Mouse (Mus musculus) yolk sac, embryonic 10.5 days (tissue): Measurements from ENCODE around the gene Rab3gap1.
"Not testable (repeated sequence)": the region's sequence is repeated elsewhere in the genome, so short reads cannot be mapped to it uniquely, and the experiment has no call there.

Source experiments
- DNase-seq: peaks from one replicate; pipeline ENCODE4 v3.0.0-alpha.2; 2017; ENCODE audit warnings: low spot score

Rab3gap1 gene

GRCm38 (mm10) chr1:127915802-127916201, 47.2 kb downstream of the Rab3gap1 start:
- no peak for DNase-seq

DNA sequence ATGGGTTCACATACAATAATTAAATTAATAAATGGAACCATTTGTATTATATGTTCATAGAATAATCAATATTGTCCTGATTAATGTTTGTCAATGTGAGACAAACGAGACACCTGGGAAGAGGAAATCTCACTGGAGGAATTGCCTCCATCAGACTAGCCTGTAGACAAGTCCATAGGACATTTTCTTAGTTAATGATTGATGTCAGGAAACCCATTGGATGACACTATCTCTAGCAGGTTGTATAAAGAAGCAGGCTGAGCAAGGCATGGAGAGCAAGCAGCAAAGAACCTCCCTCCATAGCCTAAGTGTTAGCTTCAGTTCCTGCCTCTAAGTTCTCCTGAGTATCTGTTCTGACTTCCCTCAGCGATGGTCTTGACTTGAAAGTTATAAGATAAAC, 64.8 kb downstream of the Rab3gap1 start:
- no peak for DNase-seq

DNA sequence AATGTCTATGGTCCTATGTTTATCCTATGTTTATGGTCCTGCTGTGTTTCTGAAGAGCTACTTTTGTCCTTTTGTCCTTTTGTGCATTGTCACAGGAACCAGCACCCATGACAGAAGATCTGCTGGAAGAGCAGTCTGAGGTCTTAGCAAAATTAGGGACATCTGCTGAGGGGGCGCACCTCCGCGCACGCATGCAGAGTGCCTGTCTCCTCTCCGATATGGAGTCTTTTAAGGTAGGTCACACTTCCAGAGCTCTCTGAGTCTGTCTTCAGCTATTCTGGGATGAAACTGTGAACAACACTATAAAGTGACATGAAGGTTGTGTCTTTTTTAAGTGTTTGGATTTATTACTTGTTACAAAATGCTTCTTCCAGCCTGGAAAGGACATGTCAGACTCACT, 65.7 kb downstream of the Rab3gap1 start:
- no peak for DNase-seq

DNA sequence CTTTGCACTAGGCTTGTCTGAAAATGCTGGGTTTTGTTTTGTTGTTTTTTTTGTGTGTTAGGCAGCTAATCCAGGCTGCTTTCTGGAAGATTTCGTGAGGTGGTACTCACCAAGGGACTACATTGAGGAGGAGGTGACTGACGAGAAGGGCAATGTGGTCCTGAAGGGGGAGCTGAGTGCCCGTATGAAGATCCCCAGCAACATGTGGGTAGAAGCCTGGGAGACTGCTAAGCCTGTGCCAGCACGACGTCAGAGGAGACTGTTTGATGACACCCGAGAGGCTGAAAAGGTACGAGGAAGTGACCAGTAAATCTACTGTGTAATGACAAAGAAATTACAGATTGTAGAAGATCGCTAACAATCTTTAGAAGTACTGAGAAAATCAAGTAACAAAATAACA, 68.7 kb downstream of the Rab3gap1 start:
- no peak for DNase-seq

GRCm38 (mm10) chr1:127942231-127942630, 73.7 kb downstream of the Rab3gap1 start:
- no peak for DNase-seq

DNA sequence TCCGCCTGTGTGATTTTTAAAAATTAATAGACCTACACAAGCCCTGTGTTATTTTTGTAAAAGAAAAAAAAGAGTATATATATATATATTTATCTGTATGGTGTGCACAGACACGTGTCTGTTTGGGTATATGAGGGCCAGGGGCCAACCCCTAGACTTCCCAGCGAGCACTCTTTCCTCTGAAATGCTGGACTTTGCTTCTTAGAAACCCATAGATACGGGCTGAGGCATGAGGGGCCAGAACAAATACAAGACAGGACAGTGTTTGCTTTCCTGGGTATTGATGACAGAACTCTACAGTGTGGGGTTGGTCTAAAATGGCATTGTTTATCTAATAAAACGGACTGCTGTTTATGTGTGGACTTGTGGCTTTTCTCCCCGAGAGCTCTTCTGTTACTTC, 74.9 kb downstream of the Rab3gap1 start:
- peak; percentile 39 for DNase-seq

- no peak for DNase-seq
Measured at GRCm38 (mm10) chr1:127945696-127946575, 77.4 kb downstream of the Rab3gap1 start.

DNA sequence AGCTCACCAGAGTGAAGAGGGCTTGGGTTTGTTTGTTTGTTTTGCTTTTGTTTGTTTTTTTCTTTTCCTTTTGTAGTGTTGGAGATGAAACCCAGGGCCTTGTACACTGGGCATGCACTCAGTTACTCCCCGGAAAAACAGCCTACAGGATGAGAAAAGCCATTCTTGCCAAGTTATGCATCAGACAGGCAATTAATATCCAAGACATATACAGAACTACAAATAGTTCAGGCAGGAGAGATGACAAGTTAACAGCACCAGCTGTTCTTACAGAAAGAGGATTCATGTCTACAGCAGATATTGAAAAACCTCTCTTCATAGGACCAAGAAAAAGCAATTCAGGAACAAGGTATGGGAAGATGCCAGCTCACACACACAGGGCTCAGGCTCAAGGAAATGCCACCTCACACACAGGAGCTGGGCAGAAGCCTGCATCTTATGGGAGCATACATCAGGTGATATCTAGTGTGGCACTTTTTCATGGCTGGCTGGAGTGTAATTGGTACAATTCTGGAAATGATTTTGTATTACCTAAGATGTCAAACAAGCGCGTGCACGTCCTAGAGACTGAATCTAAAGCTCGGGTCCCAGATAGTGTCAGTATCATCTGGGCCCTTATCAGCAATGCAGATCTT, 78.2 kb downstream of the Rab3gap1 start:
- no peak for DNase-seq

GRCm38 (mm10) chr1:127948748-127949147, 80.2 kb downstream of the Rab3gap1 start:
- DNase-seq = no peak

GRCm38 (mm10) chr1:127952276-127952675, 83.7 kb downstream of the Rab3gap1 start:
- DNase-seq = no peak

- not testable (repeated sequence) for DNase-seq
Measured at GRCm38 (mm10) chr1:127954198-127954597, 85.6 kb downstream of the Rab3gap1 start.

GRCm38 (mm10) chr1:127954800-127955199, 86.2 kb downstream of the Rab3gap1 start:
- DNase-seq = no peak

DNA sequence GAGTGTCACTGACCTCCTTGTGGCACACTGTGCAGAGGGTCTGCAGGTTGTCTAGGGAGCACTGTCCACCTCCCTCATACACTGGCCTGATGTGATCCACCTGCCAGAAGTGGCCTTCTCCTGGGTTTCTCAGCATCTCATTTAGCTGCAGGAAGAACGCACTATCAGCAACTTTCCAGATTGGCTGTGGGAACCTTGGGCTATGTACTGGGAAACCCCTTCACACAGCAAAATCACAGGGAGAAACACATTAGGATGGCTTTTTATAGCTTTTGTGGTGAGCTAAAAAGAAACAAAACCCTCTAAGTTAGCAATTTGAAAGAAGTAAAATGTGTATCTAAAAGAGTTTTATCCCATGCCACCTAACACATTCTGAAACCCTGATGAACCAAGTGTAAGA, 88.0 kb downstream of the Rab3gap1 start:
- no peak for DNase-seq

DNA sequence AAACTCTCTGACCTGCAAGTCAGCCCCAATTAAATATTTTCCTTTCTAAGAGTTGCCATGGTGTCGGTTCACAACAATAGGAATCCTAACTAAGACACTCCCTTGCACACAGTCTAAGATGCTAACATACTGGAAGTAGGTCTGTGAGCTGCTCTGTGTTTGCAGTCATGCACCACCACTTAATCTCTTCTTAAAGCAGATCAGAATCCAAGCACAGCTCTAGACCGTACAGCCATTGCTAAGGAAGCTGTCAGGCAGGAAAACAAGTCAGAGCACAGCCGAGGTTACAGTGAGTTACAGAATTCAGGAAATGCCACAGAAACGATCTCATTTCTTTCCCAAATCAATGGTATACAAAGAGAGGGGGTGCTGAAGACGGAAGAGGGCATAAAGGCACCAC, 90.2 kb downstream of the Rab3gap1 start:
- DNase-seq = no peak

GRCm38 (mm10) chr1:127959312-127959718, 90.7 kb downstream of the Rab3gap1 start:
- DNase-seq = no peak

DNA sequence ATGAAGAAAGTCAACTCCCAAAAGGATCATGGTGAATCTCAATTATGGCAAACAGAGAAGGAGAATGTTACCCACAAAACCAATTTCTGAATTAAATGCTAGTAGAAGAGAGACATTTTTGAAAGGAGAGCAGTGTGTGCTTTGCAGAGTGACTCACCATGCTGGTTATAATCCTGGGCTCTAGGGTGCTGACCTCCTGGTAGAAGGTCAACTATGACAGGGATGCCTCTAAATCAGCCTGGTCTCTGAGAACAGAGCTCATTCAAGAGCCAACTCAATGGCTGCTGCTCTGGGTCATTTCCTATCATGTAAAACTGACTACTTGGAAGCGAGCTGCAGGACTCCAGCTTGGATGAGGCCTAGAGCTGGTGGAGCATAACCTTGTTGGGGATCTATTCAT, 92.6 kb downstream of the Rab3gap1 start:
- DNase-seq = no peak

GRCm38 (mm10) chr1:127963326-127963725, 94.8 kb downstream of the Rab3gap1 start:
- no peak for DNase-seq

GRCm38 (mm10) chr1:127970870-127971269, 102.3 kb downstream of the Rab3gap1 start:
- no peak for DNase-seq

- DNase-seq = no peak
Measured at GRCm38 (mm10) chr1:127974082-127974481, 105.5 kb downstream of the Rab3gap1 start.

GRCm38 (mm10) chr1:127975676-127976075, 107.1 kb downstream of the Rab3gap1 start:
- no peak for DNase-seq

- DNase-seq = no peak
Measured at GRCm38 (mm10) chr1:127976106-127976505, 107.5 kb downstream of the Rab3gap1 start.

- DNase-seq = no peak
Measured at GRCm38 (mm10) chr1:127978125-127978524, 109.6 kb downstream of the Rab3gap1 start.

- DNase-seq = no peak
Measured at GRCm38 (mm10) chr1:127980911-127981559, 112.5 kb downstream of the Rab3gap1 start.
